22 mouse cellular contexts compared by ENCODE assay signal in genomic region chr10:79691986-79692548, GRCm38 (mm10). TPM values are rescaled to one million over a fixed set of nuclear protein-coding genes. Genes with fewer than 3 reads are reported as not detected.
DNase-seq lines count a peak whose midpoint lies in the region; ATAC-seq and TF ChIP-seq lines count a peak whose summit lies in the region.
"Had no signal": no experiment of that assay in that cellular context is flagged by ENCODE, and none has a peak within 500 bp of the region (broad histone marks: within the 10 kb centered on the region; RNA-seq: fewer than 3 reads in every experiment).

No protein-coding gene starts in this region.

- H3K4me3 ChIP-seq in gastrocnemius, adult 2 months: no peak overlapping the region
- no peak overlapping the region for H3K4me3 ChIP-seq in lung, embryonic 14.5 days (ENCODE audit: low read depth, low read length)
- H3K4me3 ChIP-seq: forebrain, embryonic 12.5 days; heart, embryonic 12.5 days; layer of hippocampus, adult 2 months; left cerebral cortex, adult 2 months; liver, embryonic 15.5 days had no signal

- peaks cover 29% of the 10 kb centered on the region for H3K36me3 ChIP-seq in lung, embryonic 14.5 days (ENCODE audit: insufficient read depth)
- no peaks in the 10 kb centered on the region; the same call in 1 of the 2 replicates for H3K36me3 ChIP-seq in splenic B cell, adult 2 months (ENCODE audit: control insufficient read depth, insufficient read depth, low read length, poor library complexity, severe bottlenecking)

- WGBS in lung, embryonic 14.5 days: 95% methylated on average over 2 of the region's 2 CpGs

- H3K9me3 ChIP-seq in lung, embryonic 14.5 days (ENCODE audit: low read depth, low read length): no peaks in the 10 kb centered on the region
- H3K9me3 ChIP-seq: forebrain, embryonic 12.5 days; liver, embryonic 15.5 days had no signal

- peaks cover 16% of the 10 kb centered on the region for H3K4me1 ChIP-seq in lung, embryonic 14.5 days (ENCODE audit: insufficient read depth)

- intact Hi-C loops in gastrocnemius, adult 2 months (cut with DNase I): no loop called here
- intact Hi-C loops in gastrocnemius, postnatal 36 days (cut with DNase I): no loop called here

- TF ChIP-seq CTCF in gastrocnemius, adult 2 months (IDR thresholded peaks at IDR 0.05): 0 out of 2 replicates have a peak, but pooled peaks have one; percentile 5
- peak; percentile 43 for TF ChIP-seq CTCF in lung, embryonic 14.5 days (IDR thresholded peaks at IDR 0.05; ENCODE audit: low read depth)

- peak; percentile 19 for DNase-seq in gastrocnemius, adult 2 months
- DNase-seq in gastrocnemius, postnatal 36 days: no peak
- no peak for DNase-seq in lung, embryonic 14.5 days
- DNase-seq in lung, postnatal 10 days: no peak
- peak; percentile 45 for DNase-seq in T-cell, adult 2 months (ENCODE audit: low spot score)
- DNase-seq in splenic B cell, adult 2 months (ENCODE audit: low read depth, low spot score): peak; percentile 32
- no peak for DNase-seq in frontal cortex, postnatal 36 days (ENCODE audit: low spot score in 2 of 2)
- DNase-seq: adrenal gland, postnatal 36 days; cerebellum, postnatal 36 days; heart, postnatal 36 days; lung, postnatal 4 days; retina, postnatal 1 day; thymus, postnatal 14 days had no signal

- H3K9ac ChIP-seq in lung, embryonic 14.5 days: no peak overlapping the region
- H3K9ac ChIP-seq: forebrain, embryonic 12.5 days; heart, embryonic 12.5 days; liver, embryonic 15.5 days had no signal

- H3K27me3 ChIP-seq in lung, embryonic 14.5 days (ENCODE audit: insufficient read depth, low read length): no peaks in the 10 kb centered on the region
- no peaks in the 10 kb centered on the region for H3K27me3 ChIP-seq in splenic B cell, adult 2 months (ENCODE audit: control insufficient read depth, insufficient read depth, low read length, poor library complexity, severe bottlenecking)
- H3K27me3 ChIP-seq: forebrain, embryonic 12.5 days; heart, embryonic 12.5 days; liver, embryonic 15.5 days had no signal

- H3K27ac ChIP-seq in gastrocnemius, adult 2 months: no peak overlapping the region
- no peak overlapping the region for H3K27ac ChIP-seq in lung, embryonic 14.5 days (ENCODE audit: low read depth)
- H3K27ac ChIP-seq: forebrain, embryonic 12.5 days; layer of hippocampus, adult 2 months; left cerebral cortex, adult 2 months; liver, embryonic 15.5 days had no signal

- no peak overlapping the region for H3K4me2 ChIP-seq in lung, embryonic 14.5 days
- H3K4me2 ChIP-seq: forebrain, embryonic 12.5 days; heart, embryonic 12.5 days; liver, embryonic 15.5 days; midbrain, embryonic 11.5 days had no signal

- ATAC-seq in lung, embryonic 14.5 days (ENCODE audit: insufficient read depth): no peak
- ATAC-seq: activated CD4-positive, CD25-positive, alpha-beta regulatory T cell, adult 4 months had no signal

RNA-seq across cellular contexts. Expression of gene Gzmm, which starts 3.2 kb away (rescaled TPM):
- 1 to 10 TPM; 7.2 to 9.8 TPM for total RNA-seq in gastrocnemius, adult 2 months (2021)
- 1 to 10 TPM; 4.4 to 6.0 TPM for total RNA-seq in gastrocnemius, postnatal 36 days (2021)
- polyA plus RNA-seq in lung, embryonic 14.5 days (2014; fragmentation: Nextera tagmentation; extraction: Ambion mirVana): 0.24 and 0.84 TPM in 2 replicates

RNA-seq across cellular contexts. Expression of gene Cdc34, which starts 10.1 kb away (rescaled TPM):
- total RNA-seq in gastrocnemius, adult 2 months (2021): 100 to 1,000 TPM; 366 to 415 TPM
- total RNA-seq in gastrocnemius, postnatal 36 days (2021): 100 to 1,000 TPM; 344 to 378 TPM
- 88.2 and 92.9 TPM in 2 replicates for polyA plus RNA-seq in lung, embryonic 14.5 days (2014; fragmentation: Nextera tagmentation; extraction: Ambion mirVana)

RNA-seq across cellular contexts. Expression of gene Bsg, which starts 12.2 kb away (rescaled TPM):
- total RNA-seq in gastrocnemius, adult 2 months (2021): 100 to 1,000 TPM; 650 to 652 TPM
- 100 to 1,000 TPM; 528 to 635 TPM for total RNA-seq in gastrocnemius, postnatal 36 days (2021)
- polyA plus RNA-seq in lung, embryonic 14.5 days (2014; fragmentation: Nextera tagmentation; extraction: Ambion mirVana): 842 and 871 TPM in 2 replicates

RNA-seq across cellular contexts. Expression of gene Tpgs1, which starts 22.9 kb away (rescaled TPM):
- 10 to 100 TPM; 18.4 to 19.2 TPM for total RNA-seq in gastrocnemius, adult 2 months (2021)
- 10 to 100 TPM; 19.2 to 19.6 TPM for total RNA-seq in gastrocnemius, postnatal 36 days (2021)
- polyA plus RNA-seq in lung, embryonic 14.5 days (2014; fragmentation: Nextera tagmentation; extraction: Ambion mirVana): 56.4 and 62.4 TPM in 2 replicates

RNA-seq across cellular contexts. Expression of gene Hcn2, which starts 24.4 kb away (rescaled TPM):
- under 1 TPM; 0.47 to 0.84 TPM for total RNA-seq in gastrocnemius, adult 2 months (2021)
- under 1 TPM; 0.72 to 0.79 TPM for total RNA-seq in gastrocnemius, postnatal 36 days (2021)
- polyA plus RNA-seq in lung, embryonic 14.5 days (2014; fragmentation: Nextera tagmentation; extraction: Ambion mirVana): 0.14 TPM in 1 of 2 replicates, not detected in the other
- total RNA-seq: neutrophil, adult 5-6 weeks had no signal
- polyA plus RNA-seq: activated CD4-positive, CD25-positive, alpha-beta regulatory T cell, adult 4 months; heart, embryonic 12.5 days; limb, embryonic 11.5 days had no signal

Comparison
In these comparisons a context has a peak if more than half of its experiments do, and no peak if none do; other contexts are left out.
1. DNase-seq: peak in gastrocnemius, adult 2 months (single experiment), T-cell, adult 2 months (single experiment) and splenic B cell, adult 2 months (single experiment); none in gastrocnemius, postnatal 36 days (0 of 2), lung, embryonic 14.5 days (single experiment), lung, postnatal 10 days (single experiment) and frontal cortex, postnatal 36 days (0 of 2).